Mouse (Mus musculus) embryo, embryonic 10.5 days (tissue): ENCODE data around the gene Zfp414.

Source experiments
- DNase-seq: peaks from one replicate; pipeline ENCODE4 v3.0.0-alpha.2; 2015; ENCODE audit warnings: low spot score

The Zfp414 gene

GRCm38 (mm10) chr17:33649781-33650475 is 21.0 kb downstream of the Zfp414 start:
- DNase-seq: no peak

GRCm38 (mm10) chr17:33666813-33667212 is 37.9 kb downstream of the Zfp414 start:
- no peak for DNase-seq

DNA sequence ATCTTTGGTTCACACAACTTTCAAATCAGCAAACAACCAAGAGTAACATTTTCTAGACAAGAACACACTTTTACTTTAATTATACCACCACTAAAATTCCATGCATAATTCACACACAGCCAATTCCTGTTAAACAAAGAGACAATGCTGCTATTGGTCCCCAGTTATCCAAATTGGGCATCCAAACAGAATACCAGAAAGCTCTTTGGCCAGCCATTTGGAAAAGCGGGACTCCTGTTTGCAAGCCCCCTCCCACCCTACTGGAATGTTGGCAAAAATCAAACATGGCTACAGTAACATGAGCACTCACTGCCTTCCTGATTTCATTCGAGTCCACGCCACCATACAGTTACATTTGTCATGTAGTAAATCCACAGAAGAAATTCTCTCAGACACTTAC is 40.8 kb downstream of the Zfp414 start:
- DNase-seq: no peak

GRCm38 (mm10) chr17:33673837-33674236 is 44.9 kb downstream of the Zfp414 start:
- no peak for DNase-seq

- DNase-seq: no peak
Measured at GRCm38 (mm10) chr17:33675452-33675851, 46.6 kb downstream of the Zfp414 start.

DNA sequence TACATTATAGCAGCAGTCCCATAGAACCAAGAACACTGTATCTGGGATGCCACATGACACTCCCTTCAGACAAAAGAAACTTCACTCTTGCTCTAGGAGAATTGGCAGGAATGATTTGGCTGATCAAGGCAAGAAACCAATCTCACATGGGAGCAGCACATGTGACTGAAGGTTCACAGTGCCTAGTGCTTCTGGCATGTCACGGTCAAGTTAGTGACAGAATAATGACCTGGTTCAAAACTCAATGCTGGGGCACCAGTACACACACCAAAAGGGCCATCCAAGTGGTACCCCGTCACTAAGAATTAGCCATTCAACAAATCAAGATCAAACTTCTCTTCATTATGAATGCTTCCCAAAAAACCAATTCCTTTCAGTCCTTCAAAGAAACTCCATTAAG is 47.2 kb downstream of the Zfp414 start:
- DNase-seq: no peak

DNA sequence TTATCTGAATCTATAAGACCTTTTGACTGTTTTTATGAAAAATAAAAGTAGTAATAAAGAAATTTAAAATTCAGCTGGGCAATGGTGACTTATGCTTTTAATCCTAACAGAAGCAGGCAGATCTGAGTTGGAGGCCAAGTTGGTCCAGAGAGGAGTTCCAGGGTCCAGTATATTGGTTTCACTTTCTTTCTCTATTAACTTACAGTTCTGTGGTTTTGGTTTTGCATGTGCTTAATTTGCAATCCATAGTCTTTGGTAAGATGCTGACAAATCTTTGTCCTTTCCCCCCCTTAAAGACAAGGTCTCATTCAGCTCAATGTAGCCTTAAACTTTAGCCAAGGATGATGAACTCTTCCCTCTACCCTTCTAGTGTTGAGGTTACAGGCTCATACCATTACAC is 49.9 kb downstream of the Zfp414 start:
- DNase-seq: no peak
